Mouse (Mus musculus) adrenal gland, adult 8-10 months (tissue): ENCODE measurements at regions not wholly inside any gene's neighbourhood (a gene's known extent, or its start where the extent isn't known, plus 50 kb on each side); places are given as distances from the start of the nearest gene placed in this dataset.
"Not testable (repeated sequence)": the region's sequence is repeated elsewhere in the genome, so short reads cannot be mapped to it uniquely, and the experiment has no call there.

ENCODE experiments used
- DNase-seq: peaks from one replicate; pipeline ENCODE4 v3.0.0; 2022

DNA sequence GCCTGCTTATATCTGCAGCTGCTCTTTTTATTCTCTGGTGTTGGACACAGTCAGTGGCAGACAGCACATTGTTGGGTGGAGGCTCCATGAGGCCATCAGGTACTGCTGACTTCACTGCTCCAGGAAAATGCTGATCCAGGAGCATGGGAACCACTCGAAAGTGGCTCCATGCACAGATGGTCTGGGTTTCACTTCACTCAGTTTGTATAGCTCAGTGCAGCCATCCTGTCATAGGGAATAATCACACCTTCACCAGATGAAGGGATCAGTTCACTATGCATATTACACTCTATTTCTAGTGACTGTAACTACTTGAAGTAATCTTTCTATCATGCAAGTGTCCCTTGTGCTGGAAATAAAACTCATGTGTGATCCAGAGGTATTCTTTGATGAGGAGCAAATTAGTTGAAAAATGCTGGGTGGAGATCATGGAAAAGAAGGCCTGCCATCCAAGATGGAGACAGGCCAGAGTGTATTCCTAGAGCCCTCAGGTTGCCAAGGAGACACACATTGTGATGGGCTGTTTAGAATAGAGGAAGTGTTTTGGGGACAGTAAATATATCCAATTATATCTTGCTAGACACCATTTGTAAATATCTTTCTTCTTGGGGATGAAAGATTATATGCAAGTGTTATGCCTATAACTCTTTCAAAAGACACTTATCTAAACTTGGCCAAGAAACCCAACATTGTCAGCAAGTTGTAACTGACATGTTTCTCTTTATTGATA, 103.7 kb upstream of the Arhgap42 start:
- DNase-seq = no peak

GRCm38 (mm10) chr9:9318624-9319023, 79.7 kb upstream of the Arhgap42 start:
- DNase-seq = no peak

- DNase-seq = no peak
Measured at GRCm38 (mm10) chr9:9316021-9316420, 77.1 kb upstream of the Arhgap42 start.

DNA sequence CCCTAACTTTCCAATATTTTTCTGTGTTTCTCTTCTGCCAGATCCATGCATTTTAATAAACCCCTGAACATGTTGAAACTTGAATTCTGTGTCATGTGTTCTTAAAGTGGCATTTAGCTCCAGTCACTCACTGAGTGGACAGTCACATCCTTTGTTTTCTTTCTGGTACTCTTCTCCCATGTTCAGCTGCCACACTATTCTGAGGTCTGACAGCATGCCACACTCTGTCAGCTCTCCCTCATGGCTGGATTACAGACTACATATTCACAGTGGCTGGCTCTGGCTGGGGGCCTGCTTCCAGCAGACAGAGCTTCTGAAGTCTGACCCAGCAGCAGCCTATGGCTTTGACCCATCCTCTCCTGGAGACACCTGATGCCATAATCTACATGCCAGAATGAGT, 73.4 kb upstream of the Arhgap42 start:
- no peak for DNase-seq

DNA sequence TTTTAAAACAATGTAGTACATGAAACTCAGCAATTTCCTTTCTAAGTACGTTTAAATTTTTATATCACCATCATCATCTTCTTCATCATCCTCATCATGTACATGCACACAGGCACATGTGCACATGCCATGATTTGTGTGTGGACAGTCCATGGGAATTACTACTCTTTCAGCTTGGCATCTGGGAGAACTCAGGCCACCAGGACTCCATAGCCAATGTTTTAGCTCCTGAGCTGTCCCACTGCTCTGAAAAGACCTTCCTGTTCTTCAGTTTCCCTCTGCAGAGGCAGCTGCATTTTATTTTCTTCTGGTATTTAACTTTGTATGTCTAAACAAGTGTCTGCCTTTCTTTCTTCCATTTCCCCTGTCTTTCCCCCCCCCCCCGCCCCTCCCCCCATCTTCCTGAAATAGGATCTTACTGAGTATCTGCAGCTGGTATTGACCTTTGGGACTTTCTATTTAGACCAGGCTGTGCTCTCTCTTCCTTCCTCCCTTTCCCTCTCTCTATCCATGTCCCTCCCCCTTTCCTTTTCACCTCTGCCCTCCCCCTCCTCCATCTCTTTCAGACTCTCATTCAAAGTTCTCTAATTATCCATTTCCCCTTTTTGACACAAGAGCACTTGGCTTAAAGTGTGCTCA, 72.8 kb upstream of the Arhgap42 start:
- DNase-seq = no peak

DNA sequence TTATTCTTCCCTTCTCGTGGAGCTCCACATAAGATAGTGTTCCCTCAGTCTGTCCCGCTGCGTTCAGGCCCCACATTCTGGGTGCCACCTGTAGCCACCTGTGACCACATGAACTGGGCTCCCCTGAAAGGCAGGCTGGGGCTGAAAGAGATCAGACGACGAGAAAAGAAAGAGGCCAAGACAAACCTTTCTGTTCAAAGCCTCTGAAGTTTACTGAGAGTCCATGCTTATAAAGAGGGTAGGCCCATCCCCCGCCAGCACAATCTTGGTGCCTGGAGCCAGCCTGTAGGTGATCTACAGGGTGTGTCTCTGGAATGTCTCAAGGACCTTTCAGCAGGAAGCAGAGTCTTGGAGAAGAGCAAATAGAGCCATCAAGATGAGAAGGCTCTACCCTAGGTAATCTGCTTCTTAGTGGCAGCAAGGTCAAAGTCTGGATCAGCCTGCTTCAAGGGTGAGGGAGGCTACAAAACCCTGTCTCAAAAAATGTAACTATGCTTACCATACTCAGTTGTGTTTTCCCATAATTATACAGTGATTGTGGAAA, 72.2 kb upstream of the Arhgap42 start:
- not testable (repeated sequence) for DNase-seq

DNA sequence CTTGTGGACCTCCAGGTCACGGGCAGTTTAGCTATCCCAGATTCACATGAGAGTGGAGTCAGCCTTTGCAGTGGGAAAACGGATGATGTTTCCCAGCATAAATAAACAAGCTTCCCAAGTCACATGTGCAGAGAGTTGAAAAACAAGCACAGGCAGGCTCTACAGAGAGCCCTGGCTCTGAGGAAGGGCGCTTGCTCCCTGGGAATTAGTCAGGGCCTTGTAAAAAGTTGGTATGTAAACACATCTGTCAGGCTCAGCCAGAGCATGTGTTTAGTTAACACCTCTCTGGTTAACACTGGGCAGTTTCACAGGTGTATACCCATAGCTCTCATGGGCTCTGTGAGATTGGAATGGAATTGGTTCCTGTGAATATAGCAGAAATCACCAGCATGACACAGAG, 51.9 kb upstream of the Arhgap42 start:
- no peak for DNase-seq

DNA sequence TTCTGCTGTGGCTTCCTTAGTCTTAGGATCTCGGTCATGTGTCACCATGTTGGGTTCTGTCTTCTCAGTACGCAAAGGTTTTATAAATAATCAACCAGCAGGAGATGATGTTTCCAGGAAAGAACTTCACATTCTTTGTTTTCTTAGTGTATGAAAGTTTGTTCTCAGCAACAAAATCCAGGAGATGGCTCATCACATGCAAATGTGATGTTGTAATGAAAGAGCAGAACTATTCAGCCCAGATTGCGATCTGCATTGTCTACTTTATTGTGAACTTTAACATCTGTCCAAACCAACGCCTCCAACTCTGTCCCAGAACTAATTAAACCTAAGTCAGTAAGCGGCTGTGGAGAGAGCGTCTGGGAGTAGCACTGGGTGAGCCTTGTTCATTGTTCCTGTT, 50.7 kb upstream of the Arhgap42 start:
- DNase-seq = no peak
